Mouse (Mus musculus): ENCODE data around the gene Tnik.

The Tnik gene

DNA sequence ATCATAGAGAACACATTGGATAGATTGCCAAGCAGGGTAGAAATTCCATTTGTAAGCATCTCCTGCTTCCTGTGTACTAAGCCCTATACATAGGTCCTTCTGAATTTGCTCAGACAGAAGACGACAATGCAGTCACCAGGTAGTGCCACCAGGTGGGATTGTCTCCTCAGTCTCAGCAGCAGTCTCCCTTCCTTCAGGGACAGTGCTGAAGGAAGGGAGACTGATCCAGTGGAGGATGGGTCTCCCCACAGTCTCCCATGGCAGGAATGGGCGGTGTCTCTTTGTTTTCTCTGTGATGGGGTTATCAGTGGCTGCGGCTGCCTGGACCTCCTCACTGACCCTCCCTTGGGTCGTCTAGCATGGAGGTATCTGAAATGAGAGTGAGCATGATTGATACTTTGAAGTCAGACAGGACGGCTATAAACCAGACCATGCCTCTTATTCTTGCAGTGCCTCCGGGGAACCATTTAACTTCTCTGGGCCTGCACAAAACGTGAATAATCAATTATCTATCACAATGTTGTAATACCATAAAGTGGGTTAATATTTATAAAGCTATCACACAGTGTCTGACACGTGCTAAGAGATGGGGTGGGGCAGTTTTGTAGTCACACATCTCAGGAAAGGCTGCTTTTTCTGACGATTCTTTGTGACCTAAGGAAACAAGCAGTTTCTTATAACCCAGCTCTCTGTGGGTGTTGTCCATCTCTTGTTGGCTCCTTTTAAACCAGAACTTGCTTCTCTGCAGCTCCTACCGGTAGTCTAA, 285.1 kb downstream of the Tnik start:
- no peak for DNase-seq (ENCODE audit: low spot score)

DNA sequence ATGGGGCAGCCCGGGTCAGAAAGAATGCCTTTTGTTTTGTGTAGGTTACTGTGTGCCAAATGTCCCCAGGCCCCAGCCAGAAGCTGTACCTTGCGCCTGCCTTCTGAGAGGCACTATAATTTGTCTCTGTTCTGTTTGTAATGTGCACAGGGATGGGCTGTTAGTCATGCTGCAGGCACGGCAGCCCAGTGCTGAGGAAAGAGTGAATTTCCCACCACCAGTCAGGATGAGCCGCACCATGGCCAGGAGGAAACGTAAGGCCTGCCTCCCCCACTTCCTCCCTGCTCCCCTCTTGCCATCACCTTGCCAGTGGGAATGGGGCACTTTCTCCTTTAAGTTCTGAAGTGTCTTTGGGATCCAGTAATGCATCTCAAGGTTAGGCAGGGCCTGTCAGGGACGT, 286.4 kb downstream of the Tnik start:
- no peak for DNase-seq (ENCODE audit: low spot score)

DNA sequence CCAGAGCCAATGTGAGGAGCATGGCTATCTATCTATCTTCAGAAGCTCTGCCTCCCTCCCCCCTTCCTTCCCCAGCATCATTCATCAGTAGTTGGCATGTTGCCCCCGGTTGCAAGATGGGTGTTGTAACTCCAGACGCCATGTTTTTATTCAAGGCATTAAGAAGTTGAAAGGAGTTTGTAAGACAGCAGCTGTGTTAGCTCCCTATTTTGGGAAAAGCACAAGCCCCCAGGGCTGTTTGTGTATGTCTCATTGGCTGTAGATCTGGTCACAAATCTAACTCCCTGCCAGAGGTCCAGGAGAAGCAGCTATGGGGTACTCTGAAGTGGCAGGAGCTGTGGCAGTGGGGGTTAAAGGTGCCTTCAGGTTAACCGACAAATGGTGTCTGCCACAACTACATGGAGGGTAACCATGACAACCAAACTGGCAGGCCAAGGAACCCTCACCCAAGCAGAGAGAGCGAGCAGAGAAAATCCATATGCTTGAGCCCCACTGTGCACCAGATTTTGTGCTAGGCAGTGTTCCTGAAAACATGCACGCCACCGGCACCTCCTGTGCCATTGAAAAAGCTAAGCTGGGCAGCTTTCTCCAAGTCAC, 287.6 kb downstream of the Tnik start:
- DNase-seq (ENCODE audit: low spot score) = no peak

DNA sequence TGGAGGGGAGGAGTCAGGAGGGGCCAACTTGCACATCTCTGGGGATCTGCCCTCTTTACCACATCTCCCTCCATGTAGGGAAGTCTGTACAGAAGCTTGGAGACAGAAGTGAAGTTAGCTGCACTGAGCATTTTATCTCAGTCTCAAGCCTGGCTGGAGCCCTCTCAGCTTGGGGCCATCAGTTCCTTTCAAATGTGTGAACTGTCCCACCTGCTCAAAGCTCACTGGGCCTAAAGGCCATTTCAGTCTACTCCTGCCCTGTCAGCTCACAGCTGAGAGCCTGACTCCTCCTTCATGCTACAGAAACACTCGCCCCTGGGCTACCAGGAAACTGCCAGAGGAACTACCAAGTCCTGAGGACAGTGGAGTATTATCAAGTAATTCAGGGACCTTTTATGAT, 288.7 kb downstream of the Tnik start:
- DNase-seq (ENCODE audit: low spot score) = no peak

DNA sequence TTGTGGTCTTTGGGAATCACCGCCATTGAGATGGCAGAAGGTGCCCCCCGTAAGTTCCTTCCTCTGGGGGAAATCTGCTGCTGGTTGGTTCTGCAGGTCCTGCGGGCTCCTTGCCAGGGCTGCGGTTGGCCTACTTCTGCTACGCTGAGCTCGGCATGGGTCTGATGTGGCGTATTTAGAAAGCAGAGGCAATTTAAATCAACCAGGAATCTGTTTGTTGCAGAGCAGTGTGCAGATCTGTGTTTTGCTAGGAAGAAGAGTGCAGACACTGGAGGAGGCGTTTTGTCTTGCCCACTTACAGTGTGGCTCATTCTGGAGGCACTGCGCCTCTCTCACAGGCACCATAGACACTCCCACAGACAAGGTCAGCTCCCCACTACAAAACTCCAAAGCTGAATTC, 291.9 kb downstream of the Tnik start:
- DNase-seq (ENCODE audit: low spot score) = no peak

DNA sequence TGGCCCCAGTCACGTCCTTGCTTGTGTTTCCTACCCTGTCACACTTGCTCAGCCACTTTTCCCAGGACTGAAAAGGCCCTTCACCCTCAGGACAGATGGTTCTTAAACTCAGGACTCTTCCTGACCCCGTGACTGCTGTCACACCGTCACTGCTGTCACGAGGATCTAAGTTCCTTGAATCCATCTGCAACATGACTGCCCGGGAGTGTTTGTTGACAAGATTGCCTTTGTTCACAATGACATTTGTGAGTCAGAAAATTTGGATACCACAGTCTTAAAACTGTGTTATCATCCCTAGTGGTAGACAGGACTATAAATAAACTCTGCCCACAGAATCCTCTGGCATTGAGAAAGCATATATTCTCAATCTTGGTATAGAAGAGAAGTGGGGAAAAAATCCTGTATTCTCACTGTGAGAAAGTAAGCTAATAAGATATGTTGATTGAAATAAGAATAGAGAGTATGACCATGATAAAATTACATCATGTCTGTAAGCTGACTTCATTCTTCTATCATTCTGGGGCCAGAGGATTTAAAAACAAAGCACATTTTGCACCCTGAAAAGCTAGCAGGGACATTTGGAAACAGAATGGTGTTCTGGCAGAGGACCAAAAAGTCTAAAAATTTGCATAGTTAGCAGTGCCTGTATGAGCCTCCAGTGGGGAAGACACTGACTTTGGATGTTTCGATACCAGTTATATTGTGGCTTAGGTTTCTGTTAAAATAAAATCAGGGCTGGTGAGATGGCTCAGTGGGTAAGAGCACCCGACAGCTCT, 293.0 kb downstream of the Tnik start:
- no peak for DNase-seq (ENCODE audit: low spot score)

- DNase-seq (ENCODE audit: low spot score) = peak; percentile 19
Observed at GRCm38 (mm10) chr3:28558328-28558871, 295.4 kb downstream of the Tnik start.

DNA sequence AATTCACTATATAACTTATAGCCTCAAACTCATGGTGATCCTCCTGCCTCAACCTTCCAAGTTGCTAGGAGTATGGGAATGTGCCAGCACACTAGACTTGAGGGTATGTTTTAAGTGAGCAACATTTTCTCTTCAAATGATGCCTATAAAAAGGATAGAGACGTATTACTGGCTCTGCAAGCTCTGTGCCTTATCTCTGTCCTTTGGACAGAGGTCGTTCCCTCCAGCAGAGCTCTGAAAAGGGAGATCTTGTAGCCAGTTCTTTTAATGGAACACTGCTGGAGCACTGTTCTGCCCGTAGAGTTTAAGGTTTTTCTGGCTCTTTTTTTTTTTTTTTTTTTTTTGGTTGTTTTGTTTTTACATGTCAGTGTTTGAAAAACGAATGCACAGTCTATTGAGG, 298.4 kb downstream of the Tnik start:
- no peak for DNase-seq (ENCODE audit: low spot score)

DNA sequence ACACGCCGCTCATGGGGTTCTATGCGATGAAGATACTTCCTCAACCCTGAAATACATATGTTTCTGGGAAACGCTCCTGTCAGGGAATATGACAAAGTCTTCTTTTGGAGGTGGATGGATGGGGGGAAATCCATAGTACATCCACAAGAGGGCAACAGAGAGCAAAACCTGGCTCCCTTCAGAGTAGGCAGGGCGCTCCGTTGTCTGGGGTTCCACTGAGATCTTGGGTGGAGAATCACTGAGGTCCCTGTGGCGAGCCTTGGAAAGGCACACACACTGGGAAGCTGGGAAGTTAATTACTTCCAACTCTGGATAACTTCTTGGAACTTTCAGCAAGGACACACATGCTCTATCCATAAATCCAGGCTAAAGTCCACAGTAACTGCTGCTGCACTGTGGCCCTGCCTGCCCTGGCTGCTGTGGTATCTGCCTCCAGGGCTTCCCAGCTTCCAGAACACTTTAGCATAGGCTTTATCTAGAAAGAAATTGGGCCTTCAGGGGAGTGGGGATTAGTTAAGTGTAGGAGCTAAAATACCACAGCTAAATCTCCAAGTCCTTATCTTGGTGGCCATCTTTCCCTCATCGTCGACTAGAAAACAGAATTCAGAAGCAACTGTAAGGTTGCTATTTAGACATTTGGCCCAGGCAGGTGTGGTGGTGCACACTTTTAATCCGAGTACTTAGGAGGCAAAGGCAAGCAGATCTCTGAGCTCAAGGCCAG, 299.8 kb downstream of the Tnik start:
- peak; percentile 48 for DNase-seq (ENCODE audit: low spot score)

DNA sequence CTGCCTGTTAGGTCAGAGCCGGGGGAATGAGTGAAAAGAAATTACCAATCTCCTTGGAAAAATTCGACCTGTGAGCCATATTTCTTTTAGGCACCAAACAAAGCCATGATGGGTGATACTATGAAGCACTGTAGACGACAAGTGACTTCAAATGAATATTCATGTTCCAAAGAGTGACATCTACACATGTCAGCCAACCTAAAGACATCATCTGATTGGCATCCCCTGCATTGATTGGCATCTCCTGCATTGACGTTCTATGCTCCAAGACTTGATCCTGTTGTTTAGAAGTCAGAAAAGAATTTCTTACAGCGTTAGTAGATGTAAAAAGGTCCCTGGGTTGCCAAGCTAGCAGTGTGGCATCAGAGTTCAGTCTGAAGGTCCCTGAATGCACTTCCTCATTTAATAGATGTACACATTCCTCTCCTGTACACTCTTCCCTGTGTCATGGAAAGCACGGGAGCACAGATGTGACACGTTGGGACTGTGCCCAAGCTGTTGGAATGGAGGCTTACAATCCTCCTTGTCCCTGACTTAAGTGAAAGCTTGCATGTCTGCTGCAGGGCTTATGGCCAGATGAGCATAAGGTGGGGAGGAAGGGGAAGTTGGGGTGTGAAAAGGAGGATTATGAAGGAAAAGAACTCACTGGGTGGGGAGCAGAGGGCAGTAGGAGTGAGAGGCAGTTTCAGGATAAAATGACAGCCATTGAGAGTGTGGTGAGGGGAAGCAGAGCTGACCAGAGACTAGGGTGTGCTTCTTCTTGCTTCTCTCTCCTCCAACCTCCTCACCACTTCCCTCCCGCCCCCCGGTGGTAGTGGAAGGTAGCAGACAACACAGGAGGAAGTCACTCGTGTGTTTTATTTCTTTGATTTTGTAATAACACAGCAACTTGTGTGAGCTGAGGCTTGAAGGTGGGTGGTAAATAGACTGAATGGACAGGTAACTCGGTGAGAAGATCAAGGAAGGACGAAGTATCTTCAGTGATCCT, 301.6 kb downstream of the Tnik start:
- no peak for DNase-seq (ENCODE audit: low spot score)

GRCm38 (mm10) chr3:28577301-28577700, 314.3 kb downstream of the Tnik start:
- DNase-seq (ENCODE audit: low spot score) = peak; percentile 68

- DNase-seq (ENCODE audit: low spot score) = no peak
Observed at GRCm38 (mm10) chr3:28578950-28579615, 316.1 kb downstream of the Tnik start.

- DNase-seq (ENCODE audit: low spot score) = no peak
Observed at GRCm38 (mm10) chr3:28585750-28586465, 322.9 kb downstream of the Tnik start.

- no peak for DNase-seq (ENCODE audit: low spot score)
Observed at GRCm38 (mm10) chr3:28587808-28588207, 324.8 kb downstream of the Tnik start.

DNA sequence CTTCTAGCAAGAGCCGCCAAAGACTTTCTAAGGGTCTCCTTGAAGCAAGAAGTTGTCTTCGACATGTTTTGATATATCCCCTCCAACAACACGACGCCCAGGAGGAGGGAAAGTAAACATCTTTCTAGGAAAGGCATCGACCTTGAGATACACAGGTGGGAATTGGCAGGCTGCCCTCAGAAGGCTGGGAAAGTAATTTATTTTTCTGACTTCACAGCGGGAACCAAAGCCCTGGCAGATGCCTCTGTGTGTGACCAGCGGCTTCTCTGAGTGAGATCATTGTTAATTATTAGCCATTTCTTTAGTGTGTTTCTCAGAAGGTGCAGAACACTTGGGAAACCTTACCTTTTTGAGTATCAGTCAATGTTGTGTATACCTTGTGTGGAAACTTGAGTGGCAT, 328.3 kb downstream of the Tnik start:
- no peak for DNase-seq (ENCODE audit: low spot score)

GRCm38 (mm10) chr3:28593922-28594321, 330.9 kb downstream of the Tnik start:
- no peak for DNase-seq (ENCODE audit: low spot score)

- no peak for DNase-seq (ENCODE audit: low spot score)
Observed at GRCm38 (mm10) chr3:28599476-28599875, 336.5 kb downstream of the Tnik start.

DNA sequence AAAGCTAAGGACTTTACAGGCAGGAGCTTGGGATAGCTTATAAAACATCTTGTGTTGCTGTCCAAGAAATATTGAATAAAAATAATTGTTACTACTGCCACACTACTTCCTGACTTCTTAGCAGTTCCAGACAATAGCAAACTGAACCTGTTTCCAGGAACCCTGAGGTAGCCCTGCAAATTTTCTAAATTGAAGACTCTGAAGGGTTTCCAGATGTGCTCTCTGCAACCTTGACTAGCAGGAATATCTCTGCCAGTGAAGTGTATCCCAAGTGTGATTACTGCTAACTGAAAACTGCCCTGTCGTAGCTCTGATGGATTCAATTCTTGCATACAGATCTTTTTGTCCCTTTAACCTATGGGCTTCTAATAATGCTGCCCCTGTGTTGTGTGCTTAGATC, 343.7 kb downstream of the Tnik start:
- no peak for DNase-seq (ENCODE audit: low spot score)

DNA sequence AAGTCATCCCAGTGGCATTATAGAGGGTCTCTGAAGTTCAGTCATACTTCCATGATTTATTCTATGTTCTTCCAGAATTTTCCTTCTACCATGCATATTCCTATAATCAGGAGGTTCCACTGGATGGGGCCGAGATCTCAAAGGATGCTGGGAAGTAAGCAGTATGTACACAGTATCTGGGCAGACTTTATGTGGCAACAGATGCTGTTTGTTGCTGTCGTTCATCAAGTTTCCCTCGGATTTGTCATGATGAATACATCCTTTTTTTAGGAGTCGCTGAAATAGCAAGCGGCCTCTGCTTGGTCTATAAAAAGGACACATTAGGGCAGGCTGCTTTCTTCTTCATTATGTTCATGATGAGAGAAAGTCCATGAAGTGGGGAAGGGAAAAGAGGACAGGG, 349.3 kb downstream of the Tnik start:
- no peak for DNase-seq (ENCODE audit: low spot score)

DNA sequence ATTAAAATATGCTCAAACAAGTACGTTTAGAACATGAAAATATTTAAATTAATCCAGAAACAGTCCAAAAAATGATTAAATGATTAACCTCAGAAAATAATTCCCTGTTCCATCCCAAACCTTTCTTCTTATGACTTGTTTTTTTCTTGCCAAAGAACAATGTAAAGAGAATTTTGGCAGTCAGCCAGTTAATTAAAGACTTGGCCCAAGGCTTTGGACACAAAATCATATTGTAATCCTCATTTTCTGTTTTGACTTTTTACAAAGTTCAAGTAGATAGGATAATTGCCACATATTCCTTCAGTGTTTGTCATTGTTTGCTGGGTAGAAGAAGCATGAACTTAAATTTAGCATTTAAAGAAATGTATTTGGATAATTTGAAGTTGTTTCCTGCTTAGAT, 353.4 kb downstream of the Tnik start:
- no peak for DNase-seq (ENCODE audit: low spot score)
